Mouse (Mus musculus) stomach, postnatal 0 days (tissue): ENCODE data around the gene Zfp592.

Experiments used
- CTCF ChIP-seq: IDR thresholded peaks from 2 replicates; pipeline ENCODE4 v1.5.1; 2016; ENCODE audit warnings: antibody characterized with exemption, low read depth, mild to moderate bottlenecking, moderate library complexity
- EP300 ChIP-seq: optimal IDR thresholded peaks from 2 replicates; pipeline ENCODE3; 2016; ENCODE audit warnings: antibody characterized with exemption

DNA sequence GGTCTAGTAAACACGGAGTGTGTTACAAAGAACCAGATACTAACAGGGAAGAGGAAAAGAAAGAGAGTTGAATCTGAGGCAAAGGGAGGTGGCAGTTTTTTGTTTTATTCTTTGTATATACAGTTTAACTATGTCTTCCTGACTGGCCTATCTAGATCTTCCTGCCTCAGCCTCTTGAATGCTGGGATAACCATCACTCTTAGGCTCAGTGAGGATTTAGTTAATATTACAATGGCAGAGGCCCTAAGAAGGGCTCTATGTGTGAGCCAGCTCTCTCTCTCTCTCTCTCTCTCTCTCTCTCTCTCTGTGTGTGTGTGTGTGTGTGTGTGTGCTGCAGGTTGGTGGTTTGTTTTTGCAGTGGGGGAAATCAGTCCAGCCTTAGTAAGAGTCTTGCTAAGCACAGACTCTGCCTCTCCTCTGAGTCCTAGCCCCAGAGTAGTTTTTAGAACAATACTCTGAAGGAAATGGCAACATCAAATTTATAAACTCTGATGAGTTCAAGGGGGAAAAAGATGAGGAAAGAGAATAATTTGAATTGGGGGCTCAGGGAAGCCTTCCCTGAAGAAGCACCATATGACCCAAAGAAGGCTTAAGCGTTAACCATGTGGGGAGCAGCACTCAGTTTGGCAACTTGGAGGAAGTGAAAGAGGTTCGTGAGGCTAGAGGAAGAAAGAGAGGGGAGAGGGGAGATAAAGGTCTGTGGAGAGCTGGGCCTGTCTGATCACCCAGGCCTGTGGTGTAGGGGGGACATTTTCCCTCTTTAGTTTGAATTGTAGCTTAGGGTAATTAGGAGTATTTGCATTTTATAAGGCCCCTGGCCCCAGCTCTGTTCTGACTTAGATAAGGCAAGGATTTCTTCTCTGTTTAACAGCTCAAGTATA is 2.0 kb downstream of the Zfp592 start:
- TF ChIP-seq CTCF (no peak), EP300 (no peak)
